Mouse (Mus musculus): ENCODE measurements at regions not wholly inside any gene's neighbourhood (a gene's known extent, or its start where the extent isn't known, plus 50 kb on each side); places are given as distances from the start of the nearest gene placed in this dataset.

- DNase-seq (ENCODE audit: low spot score): no peak
Measured at GRCm38 (mm10) chr6:147822215-147822614, 224.8 kb upstream of the Far2 start.

GRCm38 (mm10) chr6:147832521-147832920, 214.5 kb upstream of the Far2 start:
- no peak for DNase-seq (ENCODE audit: low spot score)

DNA sequence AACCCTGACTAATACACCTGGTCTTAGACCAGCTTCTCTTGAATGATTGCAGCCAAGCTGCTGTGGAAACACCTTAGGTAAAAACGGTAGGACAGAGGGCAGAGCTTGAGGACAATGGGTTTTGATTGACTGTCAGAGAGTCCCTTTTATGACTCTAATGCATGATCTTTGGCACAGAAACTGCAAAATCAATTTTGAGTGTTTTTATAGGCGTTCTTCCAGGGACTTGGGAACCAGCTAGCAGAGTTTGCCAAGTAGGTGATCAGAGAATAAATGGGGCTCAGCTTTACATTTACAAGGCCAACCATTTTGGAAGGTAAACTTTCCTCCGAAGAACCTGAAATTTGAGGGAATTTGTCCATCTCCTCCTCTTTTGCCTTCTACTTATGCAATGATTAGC, 213.6 kb upstream of the Far2 start:
- DNase-seq (ENCODE audit: low spot score): no peak

DNA sequence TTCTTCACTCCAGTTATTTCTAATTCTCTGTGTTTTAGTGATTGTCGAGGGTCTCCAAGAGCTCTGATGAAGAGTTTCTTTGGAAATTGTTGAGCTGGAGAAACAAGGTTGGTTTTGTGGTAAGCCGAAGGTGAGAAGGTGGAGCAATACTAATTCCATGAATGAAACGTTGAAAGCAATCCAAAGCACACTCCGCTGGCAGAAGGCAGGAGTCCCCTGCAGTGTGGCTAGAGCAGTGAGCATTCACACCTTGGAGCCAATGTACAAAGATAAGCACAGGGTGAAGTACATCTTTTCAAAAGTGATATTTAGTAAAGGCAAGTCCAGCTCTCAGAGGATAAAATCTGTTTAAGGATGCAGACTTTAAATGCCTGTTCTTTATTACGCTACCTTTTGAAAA, 208.2 kb upstream of the Far2 start:
- no peak for DNase-seq (ENCODE audit: low spot score)

DNA sequence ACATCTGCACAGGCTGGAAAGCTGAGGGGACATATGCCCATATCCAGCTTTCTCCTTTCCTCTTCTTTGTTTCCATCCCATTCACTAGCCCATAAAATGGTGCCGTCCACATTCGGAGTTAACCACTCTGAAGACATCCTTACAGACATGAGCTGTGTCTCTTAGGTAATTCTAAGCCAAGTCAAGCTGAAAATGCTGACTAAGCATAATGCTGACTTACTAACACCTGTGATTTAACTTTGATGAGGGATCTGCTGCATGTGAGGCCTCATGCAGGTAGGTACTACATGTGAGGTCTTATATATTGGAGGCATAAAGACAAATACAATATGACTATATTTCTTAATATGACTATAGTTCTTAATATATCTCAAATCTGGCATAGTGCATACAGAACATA, 197.1 kb upstream of the Far2 start:
- DNase-seq (ENCODE audit: low spot score): no peak

- no peak for DNase-seq (ENCODE audit: low spot score)
Measured at GRCm38 (mm10) chr6:147861116-147861515, 185.9 kb upstream of the Far2 start.

- DNase-seq (ENCODE audit: low spot score): no peak
Measured at GRCm38 (mm10) chr6:147871033-147871432, 176.0 kb upstream of the Far2 start.

GRCm38 (mm10) chr6:147873173-147873572, 173.9 kb upstream of the Far2 start:
- DNase-seq (ENCODE audit: low spot score): no peak

DNA sequence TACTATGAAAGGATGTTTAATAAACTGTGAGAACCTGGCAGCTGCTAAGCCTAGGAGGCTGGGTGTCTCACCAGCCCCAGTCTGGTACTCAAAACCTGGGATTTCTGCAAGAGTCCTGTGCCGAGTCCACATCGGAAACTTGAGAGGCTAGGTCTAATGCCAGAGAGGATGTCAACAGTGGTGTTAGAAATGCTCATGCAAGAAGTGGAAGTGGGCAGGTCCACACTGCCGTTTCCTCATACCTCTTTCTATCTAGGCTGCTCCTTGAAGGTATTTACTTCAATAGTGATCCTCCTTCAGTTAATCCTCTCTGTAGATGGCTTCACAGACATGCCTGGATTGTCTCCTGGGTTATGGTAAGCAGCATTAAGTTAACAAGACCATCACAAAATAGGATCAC, 168.6 kb upstream of the Far2 start:
- DNase-seq (ENCODE audit: low spot score): no peak

DNA sequence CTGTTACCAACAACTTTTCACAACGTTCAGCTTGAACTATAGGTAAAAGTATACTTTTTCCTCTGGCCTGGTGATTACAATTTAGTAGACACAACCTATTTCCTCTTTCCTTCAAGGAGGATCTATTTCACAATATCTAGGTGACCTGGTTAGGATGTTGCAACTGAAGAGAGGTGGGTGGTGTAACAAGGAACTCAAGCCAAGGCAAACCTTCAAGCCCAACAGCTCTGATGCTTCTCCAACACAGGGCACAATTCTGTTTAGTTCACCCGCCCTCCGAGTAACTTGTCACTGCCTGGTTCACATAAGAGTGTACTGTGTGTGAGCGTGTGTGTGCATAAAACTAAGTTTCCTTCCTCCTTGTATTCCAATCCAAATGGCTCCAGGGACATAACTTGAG, 161.2 kb upstream of the Far2 start:
- DNase-seq (ENCODE audit: low spot score): no peak

DNA sequence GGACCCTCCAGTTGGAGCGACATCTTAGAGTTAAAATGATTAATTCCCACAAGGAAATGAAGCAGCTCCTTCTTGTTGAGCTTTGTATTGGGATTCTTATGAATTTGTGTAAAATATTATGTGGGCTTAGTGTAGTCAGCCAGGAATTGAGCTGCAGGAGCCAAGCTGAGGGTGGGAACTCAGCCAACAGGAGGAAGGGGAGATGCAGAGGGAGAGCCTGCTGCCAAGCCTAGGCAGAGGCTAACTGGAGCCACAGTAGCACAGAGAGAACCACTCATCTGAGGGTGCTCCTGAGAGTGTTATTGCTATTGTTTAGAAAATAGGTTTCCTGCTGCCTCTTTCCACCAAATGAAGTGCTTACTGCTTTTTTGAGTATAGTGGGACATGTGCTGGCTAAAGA, 127.4 kb upstream of the Far2 start:
- DNase-seq (ENCODE audit: low spot score): no peak

GRCm38 (mm10) chr6:147921091-147921490, 126.0 kb upstream of the Far2 start:
- DNase-seq (ENCODE audit: low spot score): no peak

DNA sequence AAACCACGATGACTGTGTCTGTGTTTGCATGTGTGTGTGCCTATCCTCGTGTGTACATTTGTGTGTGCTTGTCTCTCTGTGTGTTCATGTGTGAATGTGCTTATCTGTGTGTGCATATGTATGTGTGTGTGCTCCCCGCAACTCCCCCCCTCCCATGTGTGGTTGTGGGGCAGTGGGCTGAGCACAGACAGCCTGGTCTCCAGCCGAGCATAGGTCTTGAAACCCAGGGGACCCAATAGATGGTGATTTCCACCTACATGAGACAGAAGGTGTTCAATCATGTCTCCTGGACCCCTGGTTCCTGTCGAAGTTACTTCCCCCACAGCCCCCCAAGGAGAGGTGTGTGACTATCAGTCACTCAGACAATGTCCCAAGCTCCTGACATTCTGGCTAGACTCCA, 124.6 kb upstream of the Far2 start:
- no peak for DNase-seq (ENCODE audit: low spot score)

- DNase-seq (ENCODE audit: low spot score): no peak
Measured at GRCm38 (mm10) chr6:147923246-147923645, 123.8 kb upstream of the Far2 start.

GRCm38 (mm10) chr6:147928951-147929350, 118.1 kb upstream of the Far2 start:
- no peak for DNase-seq (ENCODE audit: low spot score)

GRCm38 (mm10) chr6:147944020-147944419, 103.0 kb upstream of the Far2 start:
- no peak for DNase-seq (ENCODE audit: low spot score)

- DNase-seq (ENCODE audit: low spot score): no peak
Measured at GRCm38 (mm10) chr6:147944940-147945676, 102.0 kb upstream of the Far2 start.

DNA sequence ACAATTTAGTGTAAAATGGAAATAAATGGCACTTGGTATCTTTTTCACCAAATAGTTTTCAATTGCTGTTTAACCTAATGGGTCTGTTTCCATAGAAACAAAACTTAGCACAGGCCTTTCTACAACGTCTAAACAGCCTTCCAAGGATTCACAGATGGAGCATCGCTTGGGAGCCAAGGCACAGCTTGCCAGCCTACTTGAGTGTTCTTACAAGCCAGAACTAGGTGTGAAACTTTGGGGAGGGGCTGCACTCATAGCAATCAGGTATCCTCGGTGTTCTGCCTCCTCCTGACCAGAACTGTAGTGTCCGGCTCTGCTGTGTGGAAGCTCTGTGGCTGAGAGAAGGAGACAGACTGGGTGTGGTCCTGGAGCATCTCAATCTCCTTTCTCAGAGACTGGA, 99.1 kb upstream of the Far2 start:
- no peak for DNase-seq (ENCODE audit: low spot score)

DNA sequence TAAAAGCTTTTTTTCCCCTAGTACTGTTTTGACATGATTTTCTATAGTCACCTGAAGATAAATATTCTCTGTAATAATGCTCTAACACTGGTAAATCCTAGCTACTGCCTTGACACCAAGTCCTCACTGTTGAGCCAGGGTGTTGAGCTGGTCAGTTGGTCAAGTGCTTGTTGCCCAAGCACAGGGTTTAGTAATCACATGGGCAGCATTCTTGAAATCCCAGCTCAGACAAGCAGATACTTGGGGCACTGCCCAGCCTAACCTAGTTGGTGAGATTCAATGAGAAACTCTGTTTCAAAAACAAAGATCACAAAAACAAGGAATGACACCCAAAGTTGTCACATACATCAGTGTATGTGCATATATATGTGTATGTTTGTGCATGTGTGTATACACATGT, 95.4 kb upstream of the Far2 start:
- no peak for DNase-seq (ENCODE audit: low spot score)

DNA sequence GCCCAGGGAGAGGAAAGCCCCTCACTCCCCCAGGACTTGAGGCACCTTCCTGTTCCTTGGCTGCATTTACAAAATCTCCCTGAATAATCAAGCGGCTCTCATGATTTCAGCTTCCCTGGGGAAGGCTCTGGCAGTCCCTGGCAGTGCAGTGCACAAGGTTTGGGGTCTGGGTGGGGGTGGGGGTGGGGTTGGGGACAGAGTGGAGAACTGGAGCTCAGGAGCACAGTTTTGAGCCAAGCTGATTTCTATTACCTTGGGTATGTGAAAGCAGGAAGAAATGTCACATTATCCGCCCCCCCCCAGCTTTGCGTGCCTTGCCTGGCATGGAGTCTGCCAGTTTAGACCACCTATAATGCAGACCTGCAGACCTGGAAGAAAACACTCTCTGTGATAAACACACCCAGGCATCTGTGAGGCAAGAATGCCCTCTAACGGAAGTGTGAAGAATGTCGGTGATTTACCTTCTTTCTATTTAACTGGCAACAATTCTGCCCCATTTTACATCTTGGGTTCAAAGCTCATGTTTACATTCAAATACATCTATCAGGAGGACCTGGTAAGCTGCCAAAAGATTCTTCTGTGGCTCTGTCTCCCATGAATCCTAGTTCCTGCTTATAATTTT, 93.9 kb upstream of the Far2 start:
- no peak for DNase-seq (ENCODE audit: low spot score)

- DNase-seq (ENCODE audit: low spot score): no peak
Measured at GRCm38 (mm10) chr6:147953753-147954152, 93.3 kb upstream of the Far2 start.

- DNase-seq (ENCODE audit: low spot score): no peak
Measured at GRCm38 (mm10) chr6:147954253-147954652, 92.8 kb upstream of the Far2 start.
